Mouse (Mus musculus) small intestine, adult 2 months (tissue): Measurements from ENCODE around the gene 9930021J03Rik. TPM values are rescaled to one million over a fixed set of nuclear protein-coding genes. Genes with fewer than 3 reads are reported as not detected.
A peak's percentile ranks its signal among the peaks of the same experiment; 100 is the strongest.

Source experiments
- H3K27ac ChIP-seq: fragments of 200-500 bp; 2 replicates; pipeline ENCODE4 v1.5.1; 2012; ENCODE audit warnings: low read depth, low read length, control low read depth, inconsistent platforms; ENCODE audit not compliant: insufficient read depth
- H3K27me3 ChIP-seq: fragments of 200-500 bp; 2 replicates; pipeline ENCODE4 v1.6.1; 2012; ENCODE audit warnings: mild to moderate bottlenecking, moderate library complexity, low read length, inconsistent platforms; ENCODE audit not compliant: control insufficient read depth, insufficient read depth
- H3K36me3 ChIP-seq: fragments of 200-500 bp; 2 replicates; pipeline ENCODE4 v1.6.1; 2012; ENCODE audit warnings: mild to moderate bottlenecking, low read length, control low read depth, inconsistent platforms; ENCODE audit not compliant: control insufficient read depth, insufficient read depth
- H3K4me1 ChIP-seq: fragments of 200-500 bp; 2 replicates; pipeline ENCODE4 v1.6.1; 2012; ENCODE audit warnings: low read length, inconsistent platforms, mixed read lengths; ENCODE audit not compliant: control insufficient read depth, insufficient read depth, insufficient read length
- H3K4me3 ChIP-seq: fragments of 200-500 bp; 2 replicates; pipeline ENCODE4 v1.5.1; 2012; ENCODE audit warnings: low read depth, mild to moderate bottlenecking, control low read depth, inconsistent platforms, low read length, moderate library complexity
- CTCF ChIP-seq: fragments of 200-500 bp; IDR thresholded peaks from 2 replicates; pipeline ENCODE4 v1.5.1; 2012; ENCODE audit warnings: low read depth, mild to moderate bottlenecking, control low read depth, inconsistent platforms, low read length, moderate library complexity, mixed read lengths; ENCODE audit not compliant: insufficient replicate concordance, insufficient read length; ENCODE audit errors: extremely low read depth
- POLR2A ChIP-seq: fragments of 200-500 bp; IDR thresholded peaks from 2 replicates; pipeline ENCODE4 v1.6.1; 2012; ENCODE audit warnings: low read depth, mild to moderate bottlenecking, control low read depth, inconsistent platforms, low read length, moderate library complexity
- WGBS: fragments of 180-500 bp; shearing (Covaris S2); methylation state at CpG from one replicate; pipeline ENCODE4 v1.1.7; 2018; 5-methylcytosine and 5-hydroxymethylcytosine counted together
- polyA plus RNA-seq: library from polyadenylated mRNA; depleted of rRNA; stranded (reverse); fragments of >200 nt; gene quantifications from 2 replicates; pipeline ENCODE4 v1.2.3, GENCODE M21; 2012

Gene 9930021J03Rik
- polyA plus RNA-seq, 1 experiment, result 2.8 TPM

DNA sequence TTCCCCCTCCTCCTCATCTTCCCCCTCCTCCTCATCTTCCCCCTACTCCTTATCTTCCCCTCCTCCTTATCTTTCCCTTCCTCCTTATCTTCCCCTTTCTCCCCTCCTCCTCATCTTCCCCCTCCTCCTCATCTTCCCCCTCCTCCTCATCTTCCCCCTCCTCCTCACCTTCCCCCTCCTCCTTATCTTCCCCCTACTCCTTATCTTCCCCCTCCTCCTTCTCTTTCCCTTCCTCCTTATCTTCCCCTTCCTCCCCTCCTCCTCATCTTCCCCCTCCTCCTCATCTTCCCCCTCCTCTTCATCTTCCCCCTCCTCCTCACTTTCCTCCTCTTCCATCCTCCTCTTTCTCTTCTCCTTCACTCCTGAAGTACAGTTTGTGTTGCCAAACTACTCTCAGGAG, 108.9 kb downstream of the 9930021J03Rik start:
- H3K27ac ChIP-seq, result no peak overlapping the region
- no peaks in the 10 kb centered on the region for H3K27me3 ChIP-seq
- peaks cover 12% of the 10 kb centered on the region; the same call in 1 of the 2 replicates for H3K4me1 ChIP-seq
- TF ChIP-seq POLR2A, result no peak
- H3K4me3 ChIP-seq, result no peak overlapping the region
- H3K36me3 ChIP-seq, result no peaks in the 10 kb centered on the region

- Histone ChIP-seq H3K4me3 (no peak overlapping the region), H3K4me1 (peaks cover 12% of the 10 kb centered on the region; the same call in 1 of the 2 replicates), H3K27ac (no peak overlapping the region), H3K36me3 (no peaks in the 10 kb centered on the region), H3K27me3 (no peaks in the 10 kb centered on the region)
- no peak for TF ChIP-seq CTCF
- no peak for TF ChIP-seq POLR2A
- 91% methylated on average over 4 of the region's 4 CpGs for WGBS
Measured at GRCm38 (mm10) chr19:29696309-29696708, 109.5 kb downstream of the 9930021J03Rik start.

- Histone ChIP-seq H3K36me3 (no peaks in the 10 kb centered on the region), H3K27ac (no peak overlapping the region), H3K4me3 (no peak overlapping the region), H3K27me3 (no peaks in the 10 kb centered on the region), H3K4me1 (peaks cover 6% of the 10 kb centered on the region; the same call in 1 of the 2 replicates)
- 95% methylated on average over 10 of the region's 10 CpGs for WGBS
- TF ChIP-seq POLR2A (no peak), CTCF (no peak)
Measured at GRCm38 (mm10) chr19:29695071-29695470, 110.7 kb downstream of the 9930021J03Rik start.

DNA sequence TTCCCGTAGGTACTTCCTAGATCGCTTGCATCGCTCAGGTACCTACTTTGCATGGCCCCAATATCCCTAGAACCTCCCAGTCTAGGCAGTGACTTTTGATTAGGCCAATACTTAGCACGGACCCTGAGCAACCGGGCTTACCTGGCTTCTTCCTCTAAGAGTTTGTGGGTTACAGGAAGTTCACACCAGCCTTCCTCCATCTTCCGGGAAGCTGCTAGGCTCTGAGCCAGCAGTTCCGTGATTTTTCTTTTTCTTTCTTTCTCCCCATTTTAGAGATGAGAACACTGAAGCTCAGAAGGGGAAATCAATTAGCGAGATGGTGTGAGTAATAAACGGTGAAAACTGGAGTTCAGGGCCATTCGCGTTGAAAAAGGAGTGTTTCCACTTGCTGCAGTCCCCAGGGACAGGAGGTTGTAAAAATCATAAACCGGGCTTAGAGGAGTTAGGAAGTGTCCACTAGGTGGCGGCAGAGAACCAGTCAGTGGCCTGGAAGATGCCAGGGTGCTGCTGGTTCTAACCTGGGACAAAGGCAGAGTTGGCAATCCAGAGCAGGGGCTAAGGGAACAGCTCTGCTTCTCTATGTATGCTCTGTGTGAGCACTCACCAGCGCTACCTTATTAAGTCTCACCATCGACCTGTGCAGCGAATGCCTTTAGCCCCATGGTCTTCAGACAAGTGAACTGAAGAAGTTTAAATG, 121.8 kb downstream of the 9930021J03Rik start:
- WGBS, result 49% methylated on average over 16 of the region's 16 CpGs
- TF ChIP-seq CTCF, result peak; percentile 84; the same call in 1 of the 2 replicates
- TF ChIP-seq POLR2A, result no peak

DNA sequence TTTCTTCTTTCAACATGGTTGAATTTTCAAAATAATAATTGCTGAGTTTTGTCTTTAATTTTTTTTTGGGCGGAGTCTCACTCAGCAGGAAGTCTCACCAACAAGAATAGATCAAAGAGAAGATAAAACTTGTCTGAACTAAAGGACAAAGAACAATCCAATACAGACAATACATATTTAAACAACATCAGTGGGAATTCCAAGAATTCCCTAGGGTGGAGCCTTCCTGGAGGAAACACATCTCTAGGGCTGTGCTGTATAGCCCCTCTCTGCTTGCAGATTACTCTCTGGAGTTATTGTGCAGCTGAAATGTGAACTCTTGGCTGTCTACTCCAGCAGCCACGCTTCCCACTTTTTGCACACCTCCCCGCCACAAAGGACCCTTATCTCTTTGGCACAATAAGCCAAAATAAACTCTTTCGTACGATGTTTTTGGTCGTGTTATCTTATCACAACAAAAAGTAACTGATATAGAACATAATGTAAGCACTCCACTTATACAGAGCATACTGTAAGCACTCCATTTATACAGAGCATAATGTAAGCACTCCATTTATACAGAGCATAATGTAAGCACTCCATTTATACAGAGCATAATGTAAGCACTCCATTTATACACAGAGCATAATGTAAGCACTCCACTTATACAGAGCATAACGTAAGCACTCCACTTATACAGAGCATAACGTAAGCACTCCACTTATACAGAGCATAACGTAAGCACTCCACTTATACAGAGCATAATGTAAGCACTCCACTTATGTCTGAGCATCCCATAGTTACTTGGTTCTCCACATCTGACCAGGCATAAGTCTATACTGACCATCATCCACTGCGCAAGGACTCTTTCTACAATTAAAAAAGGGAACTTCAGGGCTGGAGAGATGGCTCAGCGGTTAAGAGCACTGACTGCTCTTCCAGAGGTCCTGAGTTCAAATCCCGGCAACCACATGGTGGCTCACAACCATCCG, 125.3 kb downstream of the 9930021J03Rik start:
- 54% methylated on average over 13 of the region's 13 CpGs for WGBS
- TF ChIP-seq CTCF, result no peak
- TF ChIP-seq POLR2A, result no peak
- no peak overlapping the region for H3K4me3 ChIP-seq
- no peak overlapping the region for H3K27ac ChIP-seq
- no peaks in the 10 kb centered on the region for H3K27me3 ChIP-seq
- no peaks in the 10 kb centered on the region for H3K36me3 ChIP-seq
- H3K4me1 ChIP-seq, result peaks cover 6% of the 10 kb centered on the region; the same call in 1 of the 2 replicates

More for the DNA sequence above, 121.8 kb downstream of the 9930021J03Rik start:
- H3K36me3 ChIP-seq, result no peaks in the 10 kb centered on the region
- H3K4me3 ChIP-seq, result no peak overlapping the region
- no peak overlapping the region for H3K27ac ChIP-seq
- peaks cover 2% of the 10 kb centered on the region; the same call in 1 of the 2 replicates for H3K4me1 ChIP-seq
- H3K27me3 ChIP-seq, result no peaks in the 10 kb centered on the region

DNA sequence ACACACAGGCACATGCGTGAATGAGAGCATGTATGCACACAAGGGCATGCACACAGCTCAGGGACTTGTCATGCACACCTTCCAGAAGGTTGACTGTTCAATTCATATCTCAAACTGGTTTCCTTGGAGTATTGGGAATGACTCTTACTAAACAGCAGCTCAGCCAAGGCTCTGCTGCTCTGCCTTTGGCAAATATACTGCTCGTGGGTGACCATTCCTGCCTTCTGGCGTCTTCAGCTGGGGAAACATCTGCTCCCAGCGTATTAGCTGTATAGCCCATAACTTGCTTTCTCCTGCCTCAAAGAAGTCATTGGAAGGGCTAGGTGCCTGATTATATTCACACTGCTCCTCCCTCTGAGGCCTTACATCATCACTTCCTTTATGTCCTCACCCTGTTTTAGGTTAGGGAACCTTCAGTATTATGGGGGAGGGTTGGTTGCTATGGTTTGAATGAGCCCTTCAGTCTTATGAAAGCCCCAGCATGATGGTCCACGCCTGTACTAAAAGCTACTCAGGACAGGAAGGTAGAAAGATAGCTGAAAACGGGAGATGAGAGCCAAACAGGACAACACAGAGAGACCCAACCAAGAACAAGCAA, 127.5 kb downstream of the 9930021J03Rik start:
- Histone ChIP-seq H3K4me3 (no peak overlapping the region), H3K36me3 (no peaks in the 10 kb centered on the region), H3K4me1 (peaks cover 12% of the 10 kb centered on the region), H3K27ac (no peak overlapping the region), H3K27me3 (no peaks in the 10 kb centered on the region)
- 80% methylated on average over 6 of the region's 6 CpGs for WGBS
- no peak for TF ChIP-seq POLR2A
- no peak for TF ChIP-seq CTCF

GRCm38 (mm10) chr19:29676479-29677193, 129.2 kb downstream of the 9930021J03Rik start:
- TF ChIP-seq POLR2A, result no peak
- no peak for TF ChIP-seq CTCF
- no peaks in the 10 kb centered on the region for H3K36me3 ChIP-seq
- no peaks in the 10 kb centered on the region for H3K27me3 ChIP-seq
- WGBS, result 32% methylated on average over 10 of the region's 10 CpGs
- H3K27ac ChIP-seq, result peak overlapping the region; percentile 98
- no peak overlapping the region for H3K4me3 ChIP-seq
- peaks cover 12% of the 10 kb centered on the region for H3K4me1 ChIP-seq
